8 mouse cellular contexts compared by ENCODE assay signal in the genomic region with DNA sequence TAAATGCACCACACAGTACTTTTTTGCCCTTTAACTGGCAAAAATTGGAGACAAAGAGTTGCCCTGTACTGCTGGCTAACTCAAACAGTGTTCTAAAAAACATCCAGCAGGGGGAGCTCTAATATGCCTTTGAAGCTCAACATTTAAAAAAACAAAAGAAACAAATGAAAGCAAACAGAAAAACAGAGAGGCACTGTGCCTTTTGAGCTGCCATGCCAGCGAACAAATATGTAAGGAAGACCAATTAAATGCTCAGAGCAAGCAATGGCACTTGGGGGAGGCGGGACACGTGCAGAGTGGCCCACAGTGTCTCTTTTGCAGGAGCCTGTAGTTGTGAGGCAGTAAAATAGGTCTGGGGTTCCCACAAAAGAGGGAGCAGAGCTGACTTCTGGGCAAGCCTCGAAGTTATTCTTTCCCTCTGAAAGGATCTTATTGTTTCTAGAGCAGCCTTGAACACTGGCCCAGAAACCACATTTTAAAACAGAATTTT. TPM values are rescaled to one million over a fixed set of nuclear protein-coding genes. Genes with fewer than 3 reads are reported as not detected.
DNase-seq lines count a peak whose midpoint lies in the region; ATAC-seq and TF ChIP-seq lines count a peak whose summit lies in the region.

No protein-coding gene starts in this region.

- H3K36me3 ChIP-seq in CH12.LX (replicated peaks in 1 of 2; ENCODE audit: control insufficient read depth in 1 of 2, insufficient read depth in 1 of 2, low read length in 1 of 2) = peaks cover 0 to 3% of the 10 kb centered on the region in 2 experiments
- no peaks in the 10 kb centered on the region for H3K36me3 ChIP-seq in heart, embryonic 14.5 days (ENCODE audit: control insufficient read depth, insufficient read depth, low read length)
- H3K36me3 ChIP-seq in liver, embryonic 12.5 days = no peaks in the 10 kb centered on the region

- no peak for TF ChIP-seq EP300 in CH12.LX (IDR thresholded peaks at IDR 0.05; ENCODE audit: low read length)

- H3K4me2 ChIP-seq in CH12.LX (ENCODE audit: insufficient read depth, low read depth, poor library complexity, severe bottlenecking) = peak overlapping the region; percentile 41
- H3K4me2 ChIP-seq in heart, embryonic 14.5 days (ENCODE audit: low read length) = peak overlapping the region; percentile 51
- peak overlapping the region; percentile 35 for H3K4me2 ChIP-seq in liver, embryonic 12.5 days

- H3K79me2 ChIP-seq in CH12.LX (replicated peaks; ENCODE audit: control insufficient read depth, extremely low read depth, insufficient read depth, poor library complexity, severe bottlenecking) = no peaks in the 10 kb centered on the region

- TF ChIP-seq CTCF in CH12.LX (conservative IDR thresholded peaks at IDR 0.05 in 1 of 2, IDR thresholded peaks at IDR 0.05 in 1 of 2; ENCODE audit: low read depth in 2 of 2, low read length in 2 of 2) = peak; percentile 79 to 87
- TF ChIP-seq CTCF in brain, embryonic 14.5 days (IDR thresholded peaks at IDR 0.05; ENCODE audit: borderline replicate concordance, extremely low read depth, insufficient read depth, insufficient read length) = peak; percentile 49; the same call in 1 of the 2 replicates

- TF ChIP-seq RAD21 in CH12.LX (IDR thresholded peaks at IDR 0.05; ENCODE audit: low read depth, low read length) = peak; percentile 89

- no peak overlapping the region for H3K4me3 ChIP-seq in CH12.LX (replicated peaks in 1 of 3; ENCODE audit: low read depth in 2 of 3, low read length in 2 of 3, poor library complexity in 1 of 3)
- H3K4me3 ChIP-seq in heart, embryonic 14.5 days (ENCODE audit: control insufficient read depth in 1 of 2, insufficient read depth in 1 of 2, low read depth in 1 of 2, low read length in 2 of 2) = no peak overlapping the region; a peak in 1 of 4 replicates
- no peak overlapping the region for H3K4me3 ChIP-seq in liver, embryonic 12.5 days

- H3K4me1 ChIP-seq in CH12.LX (ENCODE audit: control insufficient read depth in 1 of 2, insufficient read depth in 2 of 2) = peaks cover 14 to 35% of the 10 kb centered on the region in 2 experiments
- H3K4me1 ChIP-seq in heart, embryonic 14.5 days (ENCODE audit: control insufficient read depth in 2 of 2, insufficient read depth in 2 of 2, low read length in 2 of 2) = peaks cover 13% of the 10 kb centered on the region in 2 experiments
- no peaks in the 10 kb centered on the region; the same call in 1 of the 2 replicates for H3K4me1 ChIP-seq in liver, embryonic 12.5 days

- in situ Hi-C loops in CH12.LX (cut with MboI; ENCODE audit: low pct_ligation_motif_present, low pct_unique_long_range_greater_than_20kb, low sequenced_read_pairs) = loop anchor here (5.0 to 10.0 kb wide), 2 partner anchors 185 to 312 kb away; no protein-coding TSS in a partner anchor

- no peaks in the 10 kb centered on the region for H3K27me3 ChIP-seq in CH12.LX (replicated peaks)
- no peaks in the 10 kb centered on the region for H3K27me3 ChIP-seq in heart, embryonic 14.5 days (ENCODE audit: control insufficient read depth, insufficient read depth, low read length)
- no peaks in the 10 kb centered on the region for H3K27me3 ChIP-seq in liver, embryonic 12.5 days (replicated peaks)

- peak; percentile 82 for DNase-seq in CH12.LX (ENCODE audit: extremely low read depth)
- DNase-seq in brain, embryonic 14.5 days (ENCODE audit: low read depth) = peak; percentile 95
- DNase-seq in kidney, postnatal 10 days = peak; percentile 57
- peak; percentile 56 to 62 for DNase-seq in natural killer cell, adult 2 months (ENCODE audit: low spot score in 2 of 2)
- DNase-seq in thymus, postnatal 4 days = peak; percentile 55

- no peak for TF ChIP-seq POLR2A in CH12.LX (IDR thresholded peaks at IDR 0.05; ENCODE audit: low read depth, low read length)
- no peak for TF ChIP-seq POLR2A in brain, embryonic 14.5 days (IDR thresholded peaks at IDR 0.05; ENCODE audit: borderline replicate concordance, extremely low read depth, insufficient read depth, insufficient read length, poor library complexity, severe bottlenecking)

- ATAC-seq in erythroblast, adult 5-6 weeks (replicated peaks; ENCODE audit: low FRiP score, poor library complexity, severe bottlenecking) = 0 out of 2 replicates have a peak, but pooled peaks have one; percentile 54
- no peak for ATAC-seq in heart, embryonic 14.5 days (ENCODE audit: insufficient number of reproducible peaks, insufficient read depth, low FRiP score, low read depth)
- ATAC-seq in liver, embryonic 12.5 days = no peak

- dilution Hi-C loops in CH12.LX (cut with MboI; ENCODE audit: extremely low pct_ligation_motif_present, extremely low pct_unique_long_range_greater_than_20kb, low sequenced_read_pairs) = no loop called here

- no peak overlapping the region for H3K9ac ChIP-seq in CH12.LX (ENCODE audit: insufficient read depth, low read depth)
- H3K9ac ChIP-seq in heart, embryonic 14.5 days (ENCODE audit: low read length) = peak overlapping the region; percentile 42; the same call in 1 of the 2 replicates
- H3K9ac ChIP-seq in liver, embryonic 12.5 days = no peak overlapping the region

- H3K27ac ChIP-seq in CH12.LX (ENCODE audit: insufficient read depth, low read depth) = no peak overlapping the region
- peak overlapping the region; percentile 58 to 75 for H3K27ac ChIP-seq in heart, embryonic 14.5 days (replicated peaks in 1 of 2; ENCODE audit: control insufficient read depth in 1 of 2, insufficient read depth in 1 of 2, low read depth in 2 of 2, low read length in 2 of 2)
- H3K27ac ChIP-seq in liver, embryonic 12.5 days = no peak overlapping the region; the same call in 1 of the 2 replicates

- WGBS in heart, embryonic 14.5 days = 5% methylated on average over 4 of the region's 4 CpGs
- 12% methylated on average over 4 of the region's 4 CpGs for WGBS in liver, embryonic 12.5 days (ENCODE audit: insufficient replicate concordance)

- no peaks in the 10 kb centered on the region for H3K9me3 ChIP-seq in CH12.LX (replicated peaks; ENCODE audit: low read length)
- H3K9me3 ChIP-seq in heart, embryonic 14.5 days (ENCODE audit: control insufficient read depth, low read length) = no peaks in the 10 kb centered on the region
- no peaks in the 10 kb centered on the region for H3K9me3 ChIP-seq in liver, embryonic 12.5 days (replicated peaks)

TF ChIP-seq in CH12.LX, 34 proteins besides CTCF, POLR2A, EP300 and RAD21:
- TF ChIP-seq KAT2A (IDR thresholded peaks at IDR 0.05; ENCODE audit: insufficient replicate concordance, low read length) = no peak
- peak; percentile 92 for TF ChIP-seq ZNF384 (IDR thresholded peaks at IDR 0.05; ENCODE audit: low read depth, low read length)
- peak; percentile 82 for TF ChIP-seq ZC3H11A (IDR thresholded peaks at IDR 0.05; ENCODE audit: low read depth, low read length)
- peak; percentile 93 for TF ChIP-seq SMC3 (IDR thresholded peaks at IDR 0.05; ENCODE audit: low read depth, low read length)

RNA-seq across cellular contexts. Expression of gene 4930558K02Rik, which starts 20.5 kb away (rescaled TPM):
- total RNA-seq in CH12.LX (2012; rRNA removed) (not detected in 2 replicates), CH12.LX (2014; rRNA removed) (not detected in 2 replicates)
- 0.42 TPM in 1 of 2 replicates, not detected in the other for polyA plus RNA-seq in CH12.LX (2012; ENCODE audit: insufficient read length, low read depth)
- not detected in 2 replicates for polyA plus RNA-seq in brain, embryonic 14.5 days (2012; rRNA removed)
- not detected in 2 replicates for total RNA-seq in erythroblast, adult 5-6 weeks (2015; ENCODE audit: low replicate concordance)
- total RNA-seq in erythroblast, adult 5-6 weeks (2017; ENCODE audit: low replicate concordance) = not detected in 2 replicates
- polyA plus RNA-seq in heart, embryonic 14.5 days (2014; fragmentation: Nextera tagmentation; extraction: Ambion mirVana) = not detected in 2 replicates
- not detected in 2 replicates for polyA plus RNA-seq in liver, embryonic 12.5 days (2016; fragmentation: Nextera tagmentation; extraction: Ambion mirVana)

RNA-seq across cellular contexts. Expression of gene Pigc, which starts 30.9 kb away (rescaled TPM):
- total RNA-seq in CH12.LX (2012; rRNA removed) (11.6 and 11.7 TPM in 2 replicates), CH12.LX (2014; rRNA removed) (15.8 and 17.4 TPM in 2 replicates)
- 12.4 and 15.9 TPM in 2 replicates for polyA plus RNA-seq in CH12.LX (2012; ENCODE audit: insufficient read length, low read depth)
- 23.6 and 26.5 TPM in 2 replicates for polyA plus RNA-seq in brain, embryonic 14.5 days (2012; rRNA removed)
- 11.9 TPM in 2 replicates for total RNA-seq in erythroblast, adult 5-6 weeks (2015; ENCODE audit: low replicate concordance)
- total RNA-seq in erythroblast, adult 5-6 weeks (2017; ENCODE audit: low replicate concordance) = 18.5 and 19.2 TPM in 2 replicates
- 24.8 and 33.1 TPM in 2 replicates for polyA plus RNA-seq in heart, embryonic 14.5 days (2014; fragmentation: Nextera tagmentation; extraction: Ambion mirVana)
- 12.2 and 14.7 TPM in 2 replicates for polyA plus RNA-seq in liver, embryonic 12.5 days (2016; fragmentation: Nextera tagmentation; extraction: Ambion mirVana)

Comparison
In these comparisons a context has a peak if more than half of its experiments do, and no peak if none do; other contexts are left out.
1. H3K27ac ChIP-seq: peak in heart, embryonic 14.5 days (2 of 2); none in CH12.LX (single experiment) and liver, embryonic 12.5 days (single experiment).
2. Peak in every context shown above with its lines, with median percentiles within 50 percentile points of each other: DNase-seq and H3K4me2 ChIP-seq.